Mouse (Mus musculus) kidney, adult 2 months (tissue): ENCODE data around the gene Cenpf.

ENCODE experiments used
- CTCF ChIP-seq: fragments of 200-500 bp; conservative IDR thresholded peaks from 2 replicates; pipeline ENCODE4 v1.5.1; 2011; ENCODE audit warnings: low read depth, mild to moderate bottlenecking, control low read depth, low read length, moderate library complexity, mixed read lengths; ENCODE audit not compliant: insufficient read depth, insufficient read length
- POLR2A ChIP-seq: fragments of 200-500 bp; IDR thresholded peaks from one replicate; pipeline ENCODE4 v1.6.1; 2011; ENCODE audit warnings: low read depth, low read length, control low read depth

GRCm38 (mm10) chr1:189630026-189630425 is 57.9 kb downstream of the Cenpf start:
- TF ChIP-seq CTCF: no peak
- TF ChIP-seq POLR2A: no peak
